Mouse (Mus musculus) megakaryocyte, embryonic 14.5 days (primary cell): ENCODE data around the gene Cdc25a.

Experiments
- FLI1 ChIP-seq: IDR thresholded peaks from 2 replicates; pipeline ENCODE4 v1.6.1; 2012; ENCODE audit warnings: low read length, inconsistent platforms, mixed read lengths
- GATA1 ChIP-seq: IDR thresholded peaks from 3 replicates; pipeline ENCODE4 v1.6.1; 2012; ENCODE audit warnings: mixed read lengths, low read length, inconsistent platforms, borderline replicate concordance

DNA sequence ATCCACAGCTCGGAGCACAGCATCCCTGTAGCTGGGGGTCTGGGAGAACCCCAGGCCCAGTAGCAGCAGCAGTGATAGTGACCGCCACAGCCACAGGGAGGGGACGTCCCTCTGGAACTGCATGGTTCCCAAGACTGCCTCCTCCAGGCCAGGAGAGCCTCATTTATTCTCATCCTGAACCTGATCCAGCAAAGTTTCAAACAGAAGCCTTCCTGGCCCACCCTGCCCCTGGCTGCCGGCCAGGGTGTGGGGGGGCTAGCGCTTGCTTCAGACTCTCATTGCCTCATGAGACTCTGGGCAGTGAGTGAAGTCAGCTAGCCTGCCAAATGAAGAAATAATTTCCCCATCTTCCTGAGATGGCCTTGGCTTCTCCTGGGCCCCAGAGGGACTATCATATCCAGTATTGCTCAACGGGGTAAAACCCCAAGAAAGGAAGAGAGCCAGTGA, 26.0 kb upstream of the Cdc25a start, which contains the start of gene Camp:
- no peak for TF ChIP-seq GATA1
- TF ChIP-seq FLI1, result no peak
